Mouse (Mus musculus) ES-Bruce4 (cell line): ENCODE results near the gene Ubiad1.

ENCODE experiments used
- CTCF ChIP-seq: IDR thresholded peaks from one replicate; pipeline ENCODE4 v1.8.1; 2011; ENCODE audit warnings: low read depth, low read length
- POLR2A ChIP-seq: IDR thresholded peaks from one replicate; pipeline ENCODE4 v1.8.1; 2011; ENCODE audit warnings: low read length; ENCODE audit not compliant: insufficient read depth

- TF ChIP-seq CTCF (no peak), POLR2A (no peak)
These were observed 39.9 kb upstream of the Ubiad1 start for GRCm38 (mm10) chr4:148484511-148484910.
